In the genomic region with DNA sequence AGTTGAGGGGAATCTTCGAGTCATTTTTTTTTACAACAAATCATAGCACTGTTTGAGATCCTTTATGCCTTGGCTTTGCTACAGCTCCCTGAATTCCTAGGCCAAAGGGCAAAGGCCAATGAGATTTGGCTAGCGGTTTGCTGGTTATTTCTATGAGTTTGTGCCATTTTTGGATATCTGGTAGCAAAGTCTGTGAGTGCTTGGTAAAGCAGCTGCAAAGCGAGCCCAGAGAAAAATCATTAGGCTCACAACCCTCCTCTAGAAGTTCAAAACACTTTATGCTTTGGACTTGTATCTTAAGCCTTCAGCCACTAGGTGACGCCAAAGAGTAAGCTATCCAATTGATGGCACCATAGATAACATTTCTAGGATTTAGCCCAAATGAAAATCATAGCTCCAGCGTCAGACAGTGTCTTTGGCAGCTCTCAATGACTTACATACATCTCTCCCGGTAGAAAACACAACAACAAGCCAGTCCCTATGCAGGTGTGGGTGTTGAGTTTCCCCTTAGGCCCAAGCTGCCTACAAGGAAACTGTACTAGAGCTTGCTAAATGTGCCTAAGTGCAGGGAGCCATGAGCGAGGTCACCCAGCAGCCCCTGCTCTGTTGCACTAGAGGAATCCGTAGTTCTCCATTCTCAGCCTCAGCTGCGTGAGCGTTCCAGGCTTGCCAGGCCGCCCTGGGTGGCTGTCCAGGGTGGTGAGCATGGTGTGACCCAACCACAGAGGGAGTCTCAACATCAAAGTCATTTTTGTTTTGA, we compare ENCODE assay signal across 8 mouse cellular contexts.
DNase-seq lines count a peak whose midpoint lies in the region; ATAC-seq lines count a peak whose summit lies in the region.

No protein-coding gene starts in this region.

- intact Hi-C loops in gastrocnemius, postnatal 36 days (cut with DNase I) = no loop called here

- no peak overlapping the region for H3K4me2 ChIP-seq in forebrain, embryonic 12.5 days

- no peak overlapping the region for H3K4me3 ChIP-seq in forebrain, embryonic 12.5 days (replicated peaks)
- H3K4me3 ChIP-seq in midbrain, embryonic 10.5 days = no peak overlapping the region

- H3K9me3 ChIP-seq in forebrain, embryonic 12.5 days = no peaks in the 10 kb centered on the region
- H3K9me3 ChIP-seq in midbrain, embryonic 10.5 days (replicated peaks) = no peaks in the 10 kb centered on the region; the same call in 1 of the 2 replicates

- no peak overlapping the region for H3K27ac ChIP-seq in forebrain, embryonic 12.5 days
- H3K27ac ChIP-seq in midbrain, embryonic 10.5 days (replicated peaks) = no peak overlapping the region

- ATAC-seq in forebrain, embryonic 12.5 days (ENCODE audit: low FRiP score) = peak; percentile 49; the same call in 1 of the 2 replicates

- WGBS in forebrain, embryonic 12.5 days = 36% methylated on average over 11 of the region's 11 CpGs
- 29% methylated on average over 11 of the region's 11 CpGs for WGBS in large intestine, adult 2 months
- 42% methylated on average over 11 of the region's 11 CpGs for WGBS in midbrain, embryonic 10.5 days

- DNase-seq in thymus, postnatal 0 days (ENCODE audit: low spot score) = peak; percentile 4
- no peak for DNase-seq in thymus, postnatal 36 days
- DNase-seq in brain, embryonic 18.5 days (ENCODE audit: low read depth, low spot score) = peak; percentile 39
- DNase-seq in large intestine, adult 2 months (ENCODE audit: low read depth, low spot score) = peak; percentile 8
- DNase-seq in midbrain, embryonic 10.5 days (ENCODE audit: low spot score) = peak; percentile 23
- DNase-seq in MN1 (ENCODE audit: low spot score) = no peak
- DNase-seq in gastrocnemius, postnatal 36 days = no peak

- H3K36me3 ChIP-seq in forebrain, embryonic 12.5 days (replicated peaks) = no peaks in the 10 kb centered on the region
- H3K36me3 ChIP-seq in midbrain, embryonic 10.5 days = no peaks in the 10 kb centered on the region

- H3K9ac ChIP-seq in forebrain, embryonic 12.5 days = no peak overlapping the region

- no peaks in the 10 kb centered on the region for H3K27me3 ChIP-seq in forebrain, embryonic 12.5 days
- H3K27me3 ChIP-seq in midbrain, embryonic 10.5 days (ENCODE audit: low read depth, poor library complexity, severe bottlenecking) = no peaks in the 10 kb centered on the region

- no peaks in the 10 kb centered on the region for H3K4me1 ChIP-seq in forebrain, embryonic 12.5 days
- H3K4me1 ChIP-seq in midbrain, embryonic 10.5 days = no peaks in the 10 kb centered on the region

Comparison
In these comparisons a context has a peak if more than half of its experiments do, and no peak if none do; other contexts are left out.
1. DNase-seq: peak in thymus, postnatal 0 days (single experiment), brain, embryonic 18.5 days (single experiment), large intestine, adult 2 months (single experiment) and midbrain, embryonic 10.5 days (single experiment); none in thymus, postnatal 36 days (0 of 2), MN1 (single experiment) and gastrocnemius, postnatal 36 days (0 of 2).